Mouse (Mus musculus) ES-Bruce4 (cell line): ENCODE results near the gene Tmem163. TPM values are rescaled to one million over a fixed set of nuclear protein-coding genes. Genes with fewer than 3 reads are reported as not detected.

ENCODE experiments used
- H3K27ac ChIP-seq: 2 replicates; pipeline ENCODE4 v1.5.1; 2012; ENCODE audit warnings: low read length, inconsistent platforms; ENCODE audit not compliant: insufficient read depth
- H3K27me3 ChIP-seq: 2 replicates; pipeline ENCODE4 v1.6.1; 2012; ENCODE audit warnings: mild to moderate bottlenecking, low read length, inconsistent platforms; ENCODE audit not compliant: control insufficient read depth, poor library complexity, insufficient read depth, severe bottlenecking
- H3K36me3 ChIP-seq: 2 replicates; pipeline ENCODE4 v1.6.1; 2012; ENCODE audit warnings: inconsistent platforms, mild to moderate bottlenecking, low read length, moderate library complexity; ENCODE audit not compliant: control insufficient read depth, poor library complexity, insufficient read depth, severe bottlenecking
- H3K4me1 ChIP-seq: one replicate; pipeline ENCODE4 v1.8.1; 2011; ENCODE audit warnings: low read length; ENCODE audit not compliant: control insufficient read depth, insufficient read depth
- H3K4me3 ChIP-seq: 2 replicates; pipeline ENCODE4 v1.5.1; 2011; ENCODE audit warnings: low read depth, mild to moderate bottlenecking, low read length
- H3K9ac ChIP-seq: 2 replicates; pipeline ENCODE4 v1.6.1; 2012; ENCODE audit warnings: low read depth, mild to moderate bottlenecking, inconsistent platforms; ENCODE audit not compliant: poor library complexity, severe bottlenecking
- H3K9me3 ChIP-seq: replicated peaks from 2 replicates; pipeline ENCODE4 v1.6.1; 2012; ENCODE audit warnings: mild to moderate bottlenecking, low read length, inconsistent platforms; ENCODE audit not compliant: control insufficient read depth, poor library complexity, insufficient read depth, severe bottlenecking
- CTCF ChIP-seq: IDR thresholded peaks from one replicate; pipeline ENCODE4 v1.8.1; 2011; ENCODE audit warnings: low read depth, low read length
- EP300 ChIP-seq: IDR thresholded peaks from 2 replicates; pipeline ENCODE4 v1.6.1; 2011; ENCODE audit warnings: low read depth, low read length; ENCODE audit not compliant: insufficient read depth
- POLR2A ChIP-seq: IDR thresholded peaks from one replicate; pipeline ENCODE4 v1.8.1; 2011; ENCODE audit warnings: low read length; ENCODE audit not compliant: insufficient read depth
- polyA plus RNA-seq: library from polyadenylated mRNA; stranded (reverse); fragments of >200 nt; gene quantifications from 2 replicates; pipeline ENCODE4 v1.2.4, GENCODE M21; 2011; ENCODE audit warnings: low read depth; ENCODE audit not compliant: missing spikeins, insufficient read depth, insufficient read length

Gene Tmem163
- polyA plus RNA-seq, 1 experiment, result 1.6 TPM

- no peaks in the 10 kb centered on the region for H3K27me3 ChIP-seq
- H3K36me3 ChIP-seq, result no peaks in the 10 kb centered on the region
- no peaks in the 10 kb centered on the region for H3K9me3 ChIP-seq
- no peak overlapping the region for H3K4me3 ChIP-seq
- H3K9ac ChIP-seq, result no peak overlapping the region
- H3K27ac ChIP-seq, result no peak overlapping the region
- no peaks in the 10 kb centered on the region for H3K4me1 ChIP-seq
- no peak for TF ChIP-seq EP300
- TF ChIP-seq CTCF, result no peak
- TF ChIP-seq POLR2A, result no peak
Measured at GRCm38 (mm10) chr1:127498746-127499145, 180.6 kb downstream of the Tmem163 start.

- no peaks in the 10 kb centered on the region for H3K27me3 ChIP-seq
- no peaks in the 10 kb centered on the region for H3K4me1 ChIP-seq
- H3K27ac ChIP-seq, result no peak overlapping the region
- H3K4me3 ChIP-seq, result no peak overlapping the region
- no peaks in the 10 kb centered on the region for H3K36me3 ChIP-seq
- TF ChIP-seq POLR2A (no peak), EP300 (peak; percentile 58; the same call in 1 of the 2 replicates), CTCF (peak; percentile 99)
- no peak overlapping the region for H3K9ac ChIP-seq
- no peaks in the 10 kb centered on the region for H3K9me3 ChIP-seq
Measured at GRCm38 (mm10) chr1:127496737-127497543, 182.4 kb downstream of the Tmem163 start.

- Histone ChIP-seq H3K9ac (no peak overlapping the region), H3K36me3 (no peaks in the 10 kb centered on the region)
Measured at GRCm38 (mm10) chr1:127487161-127487560, 192.2 kb downstream of the Tmem163 start.

GRCm38 (mm10) chr1:127484826-127485225 is 194.5 kb downstream of the Tmem163 start:
- Histone ChIP-seq H3K4me1 (no peaks in the 10 kb centered on the region), H3K9ac (no peak overlapping the region), H3K4me3 (no peak overlapping the region), H3K36me3 (no peaks in the 10 kb centered on the region), H3K9me3 (no peaks in the 10 kb centered on the region), H3K27ac (no peak overlapping the region), H3K27me3 (no peaks in the 10 kb centered on the region)
- TF ChIP-seq POLR2A (no peak), CTCF (peak; percentile 64), EP300 (no peak)

More at GRCm38 (mm10) chr1:127487161-127487560, 192.2 kb downstream of the Tmem163 start:
- TF ChIP-seq CTCF (peak; percentile 65), EP300 (no peak), POLR2A (no peak)
- Histone ChIP-seq H3K9me3 (no peaks in the 10 kb centered on the region), H3K27me3 (no peaks in the 10 kb centered on the region), H3K4me3 (no peak overlapping the region), H3K27ac (no peak overlapping the region), H3K4me1 (no peaks in the 10 kb centered on the region)

- Histone ChIP-seq H3K27ac (no peak overlapping the region), H3K4me3 (no peak overlapping the region), H3K4me1 (no peaks in the 10 kb centered on the region), H3K9ac (no peak overlapping the region), H3K27me3 (no peaks in the 10 kb centered on the region), H3K9me3 (no peaks in the 10 kb centered on the region), H3K36me3 (no peaks in the 10 kb centered on the region)
- no peak for TF ChIP-seq EP300
- TF ChIP-seq CTCF, result peak; percentile 41
Measured at GRCm38 (mm10) chr1:127484188-127484587, 195.2 kb downstream of the Tmem163 start.

- H3K36me3 ChIP-seq, result no peaks in the 10 kb centered on the region
- H3K9ac ChIP-seq, result no peak overlapping the region
- no peaks in the 10 kb centered on the region for H3K9me3 ChIP-seq
- no peaks in the 10 kb centered on the region for H3K27me3 ChIP-seq
- H3K4me1 ChIP-seq, result no peaks in the 10 kb centered on the region
- H3K4me3 ChIP-seq, result no peak overlapping the region
- no peak for TF ChIP-seq CTCF
- TF ChIP-seq POLR2A, result no peak
- no peak for TF ChIP-seq EP300
- no peak overlapping the region for H3K27ac ChIP-seq
Measured at GRCm38 (mm10) chr1:127482911-127483310, 196.4 kb downstream of the Tmem163 start.
